Mouse (Mus musculus): ENCODE measurements around the gene Fkbp2.
"Not testable (repeated sequence)": the region's sequence is repeated elsewhere in the genome, so short reads cannot be mapped to it uniquely, and the experiment has no call there.

Fkbp2 gene

DNA sequence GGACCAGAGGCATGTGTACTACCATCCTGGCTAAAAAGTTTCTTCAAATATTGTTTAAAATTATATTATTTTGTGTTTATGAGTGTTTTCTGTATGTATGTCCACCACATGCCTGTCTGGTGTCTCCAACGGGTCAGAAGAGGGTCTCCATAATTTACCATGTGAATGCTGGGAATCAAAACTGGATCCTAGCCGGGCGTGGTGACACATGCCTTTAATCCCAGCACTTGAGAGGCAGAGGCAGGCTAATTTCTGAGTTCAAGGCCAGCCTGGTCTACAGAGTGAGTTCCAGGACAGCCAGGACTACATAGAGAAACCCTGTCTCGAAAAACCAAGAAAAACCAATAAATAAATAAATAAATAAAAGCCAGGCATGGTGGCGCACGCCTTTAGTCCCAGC lies 10.9 kb upstream of the Fkbp2 start:
- DNase-seq (ENCODE audit: low spot score in 2 of 2), result not testable (repeated sequence)

GRCm38 (mm10) chr19:6990712-6991111 lies 10.4 kb upstream of the Fkbp2 start:
- no peak for DNase-seq (ENCODE audit: low spot score in 2 of 2)

DNA sequence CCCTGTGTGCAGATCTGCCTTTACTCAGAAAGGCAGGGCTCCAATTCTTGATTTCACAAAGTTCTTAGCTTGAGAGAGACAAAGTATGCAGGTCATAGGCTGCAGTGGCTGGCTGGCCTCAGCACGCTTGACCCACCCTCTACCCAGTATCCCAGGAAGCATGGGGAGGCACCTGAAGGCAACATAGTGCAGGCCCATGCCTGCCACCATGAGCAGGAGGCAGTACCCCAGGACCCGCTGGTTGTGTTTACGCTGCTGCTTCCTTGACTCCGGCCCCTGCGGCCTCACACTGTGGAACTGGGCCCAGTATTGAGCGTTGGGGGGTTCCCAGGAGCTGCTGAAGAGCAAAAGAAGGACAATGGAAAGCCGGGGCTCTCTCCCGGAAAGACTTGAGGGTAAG lies 8.9 kb upstream of the Fkbp2 start:
- no peak for DNase-seq (ENCODE audit: low spot score in 2 of 2)

GRCm38 (mm10) chr19:6987904-6988285 lies 7.6 kb upstream of the Fkbp2 start:
- DNase-seq (ENCODE audit: low spot score in 2 of 2), result no peak

DNA sequence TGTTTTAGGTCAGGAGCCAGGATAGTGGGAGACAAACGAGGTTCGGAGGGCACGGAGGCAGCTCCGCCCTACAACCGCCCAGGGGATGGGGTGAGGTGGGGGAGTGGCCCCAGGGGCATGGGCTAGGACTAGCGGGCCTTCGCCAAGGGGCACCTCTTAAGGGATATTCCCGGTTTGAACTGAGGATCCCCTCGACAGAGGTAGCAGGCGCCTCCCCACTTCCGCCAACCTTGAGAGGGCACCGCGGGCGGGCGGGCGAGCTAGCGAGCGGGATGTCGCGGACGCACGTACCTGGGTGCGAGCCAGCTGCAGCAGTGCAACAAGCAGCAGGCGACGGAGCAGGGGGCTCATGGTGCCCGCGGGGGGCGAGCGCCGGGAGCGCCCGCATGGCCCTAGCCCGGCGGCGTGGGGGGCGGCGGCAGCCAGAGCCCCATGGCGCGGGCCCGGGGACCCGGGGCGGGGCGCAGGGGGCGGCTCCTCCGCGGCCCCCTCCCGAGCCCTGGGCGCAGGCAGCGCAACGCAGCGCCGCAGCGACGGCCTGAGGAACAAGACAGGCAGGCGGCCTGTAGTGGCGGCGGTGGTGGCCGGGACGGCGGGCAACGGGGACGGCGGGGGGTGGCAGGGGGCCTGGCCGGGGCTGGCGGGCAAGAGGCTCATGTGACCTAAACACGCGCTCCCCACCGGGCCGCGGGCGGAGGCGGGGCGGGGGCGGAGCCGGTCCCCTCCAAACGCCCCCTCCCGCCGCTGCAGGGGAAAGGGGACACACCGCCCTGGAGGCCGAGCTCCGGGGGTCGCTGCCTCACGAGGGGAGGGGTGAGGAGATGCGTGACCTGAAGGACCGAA lies 7.0 kb upstream of the Fkbp2 start, which contains the start of gene Vegfb:
Vegfb (minus strand) TSS at position 591 of the 843 bp plus-strand sequence.
- DNase-seq (ENCODE audit: low spot score in 2 of 2), result peak; percentile 68 to 71

- no peak for DNase-seq (ENCODE audit: low spot score in 2 of 2)
These were observed 5.8 kb upstream of the Fkbp2 start for GRCm38 (mm10) chr19:6985951-6986708.

GRCm38 (mm10) chr19:6985300-6985699 lies 5.0 kb upstream of the Fkbp2 start:
- no peak for DNase-seq (ENCODE audit: low spot score in 2 of 2)

GRCm38 (mm10) chr19:6983621-6984020 lies 3.3 kb upstream of the Fkbp2 start:
- DNase-seq (ENCODE audit: low spot score in 2 of 2), result no peak

GRCm38 (mm10) chr19:6981465-6981864 lies 1.2 kb upstream of the Fkbp2 start:
- DNase-seq (ENCODE audit: low spot score in 2 of 2), result no peak

GRCm38 (mm10) chr19:6979486-6980380 lies 568 bp downstream of the Fkbp2 start:
- peak; percentile 99 to 100 for DNase-seq (ENCODE audit: low spot score in 2 of 2)

DNA sequence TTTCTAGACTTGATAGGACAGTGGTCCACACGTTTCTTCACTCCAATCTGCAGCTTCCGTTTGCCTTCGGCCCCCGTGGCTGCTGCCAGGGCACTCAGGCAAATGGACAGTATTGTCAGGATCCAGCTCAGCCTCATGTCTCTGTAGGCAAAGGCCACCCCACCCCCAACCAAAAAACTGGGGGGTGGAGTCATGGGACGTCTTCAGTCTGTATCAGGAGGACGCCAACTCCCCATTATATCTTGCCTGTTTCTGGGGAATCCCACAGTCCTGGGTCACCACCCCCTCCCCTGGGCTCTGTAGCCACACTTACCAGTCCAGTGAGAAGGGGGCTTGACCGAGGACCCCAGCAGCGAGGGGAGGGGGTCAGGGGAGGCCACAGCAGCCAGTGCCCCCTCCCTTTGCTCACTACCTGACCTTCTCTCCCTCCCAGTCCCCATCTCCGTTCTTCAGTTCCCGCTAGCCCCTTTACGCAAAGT lies 1.3 kb downstream of the Fkbp2 start:
- DNase-seq (ENCODE audit: low spot score in 2 of 2), result peak in 1 of 2 experiments; percentile 42

GRCm38 (mm10) chr19:6978639-6978974 lies 1.7 kb downstream of the Fkbp2 start:
- no peak for DNase-seq (ENCODE audit: low spot score in 2 of 2)

GRCm38 (mm10) chr19:6977759-6978638 lies 2.3 kb downstream of the Fkbp2 start:
- DNase-seq (ENCODE audit: low spot score in 2 of 2), result no peak

GRCm38 (mm10) chr19:6975537-6976521 lies 4.5 kb downstream of the Fkbp2 start, which contains the start of gene Plcb3:
Gene Plcb3, minus strand, starts transcription at chr19:6976470.
- peak; percentile 88 to 94 for DNase-seq (ENCODE audit: low spot score in 2 of 2)

GRCm38 (mm10) chr19:6974211-6975205 lies 5.8 kb downstream of the Fkbp2 start, which contains the start of gene Ppp1r14b:
Gene Ppp1r14b, plus strand, starts transcription at chr19:6974968.
- DNase-seq (ENCODE audit: low spot score in 2 of 2), result peak; percentile 81 to 83

DNA sequence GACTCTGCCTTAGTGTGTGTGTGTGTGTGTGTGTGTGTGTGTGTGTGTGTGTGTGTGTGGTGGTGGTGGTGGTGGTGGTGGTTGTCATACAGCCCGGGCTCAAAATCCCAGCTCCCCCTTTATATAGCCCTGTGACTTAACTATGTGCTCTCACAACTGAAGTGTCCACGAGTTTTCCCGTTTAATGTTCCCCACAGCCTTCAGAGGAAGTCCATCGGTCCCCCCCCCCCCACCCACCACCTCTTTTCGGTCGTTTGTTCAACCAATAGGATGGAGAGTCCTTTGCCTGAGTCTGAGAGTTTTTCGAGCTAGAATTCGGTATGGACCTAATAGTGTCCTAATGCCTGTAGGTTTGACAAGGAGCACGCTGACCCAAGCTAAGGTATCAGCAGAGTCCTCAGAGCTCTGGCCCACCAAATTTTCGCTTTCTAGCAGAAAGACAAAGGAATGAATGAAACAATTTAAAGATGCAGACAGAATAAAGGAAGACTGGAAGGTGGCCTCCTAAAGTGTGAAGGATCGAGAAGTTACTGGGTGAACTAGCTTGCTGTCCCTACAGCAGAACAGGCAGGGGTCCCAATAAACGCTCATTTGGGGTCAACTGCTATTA lies 6.6 kb downstream of the Fkbp2 start:
- DNase-seq (ENCODE audit: low spot score in 2 of 2), result no peak

GRCm38 (mm10) chr19:6972247-6972917 lies 7.9 kb downstream of the Fkbp2 start:
- no peak for DNase-seq (ENCODE audit: low spot score in 2 of 2)
